8 mouse cellular contexts compared by ENCODE assay signal in the genomic region with DNA sequence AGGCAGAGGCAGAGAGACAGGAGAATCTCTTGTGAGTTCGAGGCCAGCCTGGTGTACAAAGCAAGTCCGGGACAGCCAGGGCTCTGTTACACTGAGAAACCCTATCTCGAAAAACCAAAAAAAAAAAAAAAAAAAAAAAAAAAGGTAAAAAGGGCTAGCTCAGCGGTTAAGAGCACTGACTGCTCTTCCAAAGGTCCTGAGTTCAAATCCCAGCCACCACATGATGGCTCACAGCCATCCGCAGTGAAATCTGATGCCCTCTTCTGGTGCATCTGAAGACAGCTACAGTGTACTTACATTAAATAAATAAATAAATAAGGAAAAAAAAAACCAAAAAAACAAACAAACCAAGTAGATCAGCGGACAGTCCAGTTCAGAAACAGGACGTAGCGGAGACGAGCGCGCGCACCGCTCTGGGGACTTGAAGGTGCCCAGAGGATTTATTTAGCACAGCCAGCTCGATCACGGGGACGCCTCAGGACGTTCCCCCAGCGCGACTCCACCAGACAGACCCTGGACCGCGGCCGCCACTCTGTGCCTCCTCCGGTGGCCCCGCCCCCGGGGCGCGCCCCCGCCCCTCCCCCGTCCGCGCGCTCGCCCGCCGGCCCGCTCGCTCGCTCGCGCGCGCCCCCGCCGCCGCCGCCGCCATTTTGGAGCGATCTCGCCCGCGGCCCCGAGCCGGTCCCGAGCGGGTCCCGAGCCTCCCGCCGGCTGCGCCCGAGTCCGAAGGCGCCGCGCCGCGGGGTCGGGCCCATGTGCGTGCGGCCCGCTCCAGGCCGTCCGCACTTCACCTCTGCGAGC. TPM values are rescaled to one million over a fixed set of nuclear protein-coding genes. Genes with fewer than 3 reads are reported as not detected.
DNase-seq lines count a peak whose midpoint lies in the region; ATAC-seq and TF ChIP-seq lines count a peak whose summit lies in the region.

A gene (plus strand): TSS at position 639 of the 801 bp plus-strand sequence.

- H3K27ac ChIP-seq in ES-Bruce4 (ENCODE audit: insufficient read depth, low read length) = peak within 1 kb of the TSS; percentile 51; the same call in 1 of the 2 replicates
- peak within 1 kb of the TSS; percentile 93 for H3K27ac ChIP-seq in forebrain, embryonic 13.5 days
- H3K27ac ChIP-seq in heart, postnatal 0 days (ENCODE audit: low read depth) = peak within 1 kb of the TSS; percentile 96
- H3K27ac ChIP-seq in liver, embryonic 15.5 days (replicated peaks) = peak within 1 kb of the TSS; percentile 97
- peak within 1 kb of the TSS; percentile 94 for H3K27ac ChIP-seq in neural tube, embryonic 11.5 days (ENCODE audit: low read depth, low read length)
- H3K27ac ChIP-seq in stomach, embryonic 16.5 days (ENCODE audit: low read length) = peak within 1 kb of the TSS; percentile 71

- H3K36me3 ChIP-seq in ES-Bruce4 (ENCODE audit: control insufficient read depth, insufficient read depth, low read length, poor library complexity, severe bottlenecking) = no peaks in the 10 kb centered on the region
- peaks cover 11% of the 10 kb centered on the region for H3K36me3 ChIP-seq in forebrain, embryonic 13.5 days (ENCODE audit: poor library complexity, severe bottlenecking)
- H3K36me3 ChIP-seq in heart, postnatal 0 days (replicated peaks; ENCODE audit: control insufficient read depth, insufficient read depth, low read length) = no peaks in the 10 kb centered on the region
- no peaks in the 10 kb centered on the region for H3K36me3 ChIP-seq in liver, embryonic 15.5 days (replicated peaks)
- H3K36me3 ChIP-seq in neural tube, embryonic 11.5 days (ENCODE audit: control insufficient read depth, insufficient read depth, low read length) = peaks cover 2% of the 10 kb centered on the region; the same call in 1 of the 2 replicates
- H3K36me3 ChIP-seq in stomach, embryonic 16.5 days (ENCODE audit: control insufficient read depth, insufficient read depth, low read length) = no peaks in the 10 kb centered on the region

- peak; percentile 86 for DNase-seq in heart, postnatal 0 days (ENCODE audit: low spot score)
- peak; percentile 89 to 93 for DNase-seq in kidney, postnatal 4 days
- DNase-seq in neural tube, embryonic 11.5 days (ENCODE audit: low spot score) = peak; percentile 86

- no peaks in the 10 kb centered on the region for H3K9me3 ChIP-seq in ES-Bruce4 (replicated peaks; ENCODE audit: control insufficient read depth, insufficient read depth, low read length, poor library complexity, severe bottlenecking)
- no peaks in the 10 kb centered on the region for H3K9me3 ChIP-seq in forebrain, embryonic 13.5 days (replicated peaks)
- H3K9me3 ChIP-seq in heart, postnatal 0 days (replicated peaks; ENCODE audit: control insufficient read depth, low read length) = no peaks in the 10 kb centered on the region
- H3K9me3 ChIP-seq in liver, embryonic 15.5 days (replicated peaks) = no peaks in the 10 kb centered on the region
- no peaks in the 10 kb centered on the region for H3K9me3 ChIP-seq in neural tube, embryonic 11.5 days (ENCODE audit: control insufficient read depth, low read length)
- H3K9me3 ChIP-seq in stomach, embryonic 16.5 days (replicated peaks; ENCODE audit: control insufficient read depth, low read length) = no peaks in the 10 kb centered on the region

- H3K4me1 ChIP-seq in ES-Bruce4 (ENCODE audit: control insufficient read depth, insufficient read depth, low read length) = peaks cover 2% of the 10 kb centered on the region
- H3K4me1 ChIP-seq in forebrain, embryonic 13.5 days = peaks cover 30% of the 10 kb centered on the region
- peaks cover 24% of the 10 kb centered on the region for H3K4me1 ChIP-seq in heart, postnatal 0 days (ENCODE audit: control insufficient read depth, insufficient read depth)
- H3K4me1 ChIP-seq in liver, embryonic 15.5 days (replicated peaks) = peaks cover 58% of the 10 kb centered on the region
- peaks cover 6% of the 10 kb centered on the region; the same call in 1 of the 2 replicates for H3K4me1 ChIP-seq in neural tube, embryonic 11.5 days (ENCODE audit: control insufficient read depth, insufficient read depth, low read length)
- H3K4me1 ChIP-seq in stomach, embryonic 16.5 days (ENCODE audit: control insufficient read depth, insufficient read depth, low read length) = peaks cover 10% of the 10 kb centered on the region

- peak; percentile 3 for TF ChIP-seq CTCF in ES-Bruce4 (IDR thresholded peaks at IDR 0.05; ENCODE audit: low read depth, low read length)
- peak; percentile 31 for TF ChIP-seq CTCF in heart, postnatal 0 days (IDR thresholded peaks at IDR 0.05; ENCODE audit: low read depth)

- peak within 1 kb of the TSS; percentile 97 for H3K4me3 ChIP-seq in ES-Bruce4 (ENCODE audit: low read depth, low read length)
- peak within 1 kb of the TSS; percentile 94 for H3K4me3 ChIP-seq in forebrain, embryonic 13.5 days
- peak within 1 kb of the TSS; percentile 100 for H3K4me3 ChIP-seq in heart, postnatal 0 days (ENCODE audit: low read depth, low read length)
- peak within 1 kb of the TSS; percentile 100 for H3K4me3 ChIP-seq in liver, embryonic 15.5 days (replicated peaks)
- H3K4me3 ChIP-seq in neural tube, embryonic 11.5 days (ENCODE audit: low read depth, low read length) = peak within 1 kb of the TSS; percentile 95
- H3K4me3 ChIP-seq in stomach, embryonic 16.5 days (replicated peaks; ENCODE audit: low read length) = peak within 1 kb of the TSS; percentile 95

- 3% methylated on average over 67 of the region's 73 CpGs for WGBS in forebrain, embryonic 13.5 days
- WGBS in heart, postnatal 0 days = 3% methylated on average over 61 of the region's 73 CpGs
- 1% methylated on average over 73 of the region's 73 CpGs for WGBS in liver, embryonic 15.5 days (ENCODE audit: insufficient replicate concordance)
- WGBS in neural tube, embryonic 11.5 days = 5% methylated on average over 35 of the region's 73 CpGs
- 3% methylated on average over 61 of the region's 73 CpGs for WGBS in stomach, embryonic 16.5 days

- no peaks in the 10 kb centered on the region for H3K27me3 ChIP-seq in ES-Bruce4 (ENCODE audit: control insufficient read depth, insufficient read depth, low read length, poor library complexity, severe bottlenecking)
- no peaks in the 10 kb centered on the region for H3K27me3 ChIP-seq in forebrain, embryonic 13.5 days
- no peaks in the 10 kb centered on the region for H3K27me3 ChIP-seq in heart, postnatal 0 days (ENCODE audit: control insufficient read depth, insufficient read depth, low read length)
- no peaks in the 10 kb centered on the region for H3K27me3 ChIP-seq in liver, embryonic 15.5 days
- H3K27me3 ChIP-seq in neural tube, embryonic 11.5 days (ENCODE audit: control insufficient read depth, insufficient read depth, low read length) = no peaks in the 10 kb centered on the region
- no peaks in the 10 kb centered on the region for H3K27me3 ChIP-seq in stomach, embryonic 16.5 days (ENCODE audit: control insufficient read depth, insufficient read depth, low read length)

- H3K9ac ChIP-seq in ES-Bruce4 (ENCODE audit: low read depth, poor library complexity, severe bottlenecking) = peak within 1 kb of the TSS; percentile 94
- peak within 1 kb of the TSS; percentile 98 for H3K9ac ChIP-seq in forebrain, embryonic 13.5 days
- peak within 1 kb of the TSS; percentile 99 for H3K9ac ChIP-seq in heart, postnatal 0 days (replicated peaks; ENCODE audit: low read depth, low read length)
- peak within 1 kb of the TSS; percentile 100 for H3K9ac ChIP-seq in liver, embryonic 15.5 days
- H3K9ac ChIP-seq in neural tube, embryonic 11.5 days (ENCODE audit: low read length) = peak within 1 kb of the TSS; percentile 98
- peak within 1 kb of the TSS; percentile 99 for H3K9ac ChIP-seq in stomach, embryonic 16.5 days (ENCODE audit: low read length)

- H3K4me2 ChIP-seq in forebrain, embryonic 13.5 days = peak within 1 kb of the TSS; percentile 92
- peak within 1 kb of the TSS; percentile 91 for H3K4me2 ChIP-seq in heart, postnatal 0 days (ENCODE audit: low read depth, low read length)
- H3K4me2 ChIP-seq in liver, embryonic 15.5 days = peak within 1 kb of the TSS; percentile 77
- H3K4me2 ChIP-seq in neural tube, embryonic 11.5 days (ENCODE audit: low read depth) = peak within 1 kb of the TSS; percentile 81
- peak within 1 kb of the TSS; percentile 92 for H3K4me2 ChIP-seq in stomach, embryonic 16.5 days (ENCODE audit: low read depth, low read length)

- TF ChIP-seq POLR2A in ES-Bruce4 (IDR thresholded peaks at IDR 0.05; ENCODE audit: insufficient read depth, low read length) = no peak

- 0 out of 2 replicates have a peak, but pooled peaks have one; percentile 12 for TF ChIP-seq EP300 in ES-Bruce4 (IDR thresholded peaks at IDR 0.05; ENCODE audit: insufficient read depth, low read depth, low read length)
- TF ChIP-seq EP300 in heart, postnatal 0 days (IDR thresholded peaks at IDR 0.05; ENCODE audit: low read depth) = no peak

- ATAC-seq in cerebellum, adult (ENCODE audit: insufficient number of reproducible peaks, low FRiP score, low TSS enrichment) = peak; percentile 29; the same call in 1 of the 2 replicates
- ATAC-seq in forebrain, embryonic 13.5 days = peak; percentile 87
- peak; percentile 86 for ATAC-seq in heart, postnatal 0 days (ENCODE audit: insufficient read depth, low read depth)
- peak; percentile 68 for ATAC-seq in liver, embryonic 15.5 days (ENCODE audit: insufficient read depth)
- peak; percentile 87 for ATAC-seq in neural tube, embryonic 11.5 days (ENCODE audit: insufficient read depth, low FRiP score, low TSS enrichment)
- peak; percentile 86 for ATAC-seq in stomach, embryonic 16.5 days (ENCODE audit: insufficient read depth, low FRiP score)

RNA-seq across cellular contexts. Expression of the gene that starts here (rescaled TPM):
- 13.3 and 14.3 TPM in 2 replicates for polyA plus RNA-seq in ES-Bruce4 (2011; ENCODE audit: insufficient read depth, insufficient read length, low read depth, missing spikeins)
- polyA plus RNA-seq in forebrain, embryonic 13.5 days (2015; fragmentation: Nextera tagmentation; extraction: Ambion mirVana) = 68.5 and 71.7 TPM in 2 replicates
- 65.1 and 98.4 TPM in 2 replicates for total RNA-seq in heart, postnatal 0 days (2014; rRNA removed; ENCODE audit: low replicate concordance)
- 27.4 and 27.7 TPM in 2 replicates for polyA plus RNA-seq in heart, postnatal 0 days (2015; fragmentation: Nextera tagmentation; extraction: Ambion mirVana)
- 14.9 and 16.3 TPM in 2 replicates for polyA plus RNA-seq in liver, embryonic 15.5 days (2015; fragmentation: Nextera tagmentation; extraction: Ambion mirVana)
- polyA plus RNA-seq in neural tube, embryonic 11.5 days (2014; fragmentation: Nextera tagmentation; extraction: Ambion mirVana) = 45.2 and 47.1 TPM in 2 replicates
- 20.2 and 24.4 TPM in 2 replicates for polyA plus RNA-seq in stomach, embryonic 16.5 days (2015; fragmentation: Nextera tagmentation; extraction: Ambion mirVana)

Comparison
In these comparisons a context has a peak if more than half of its experiments do, and no peak if none do; other contexts are left out.
1. Peak in every context shown above with its lines: DNase-seq, ATAC-seq, H3K4me3 ChIP-seq and H3K27ac ChIP-seq.
2. ATAC-seq: peak in every context shown above with its lines; median percentile 87 in forebrain, embryonic 13.5 days; 87 in neural tube, embryonic 11.5 days; 86 in heart, postnatal 0 days; 86 in stomach, embryonic 16.5 days; 68 in liver, embryonic 15.5 days; 29 in cerebellum, adult.